Mouse (Mus musculus) CD4-positive helper T cell, adult 2 months (primary cell): ENCODE results near the gene Chrna10.
A peak's percentile ranks its signal among the peaks of the same experiment; 100 is the strongest.

Source experiments
- DNase-seq: peaks from one replicate; pipeline ENCODE4 v3.0.0-alpha.2; 2012; ENCODE audit warnings: low read depth, missing footprints, low spot score

The Chrna10 gene

GRCm38 (mm10) chr7:102116579-102117331 lies at the start of gene Chrna10:
TSS of gene Chrna10 (minus strand) at chr7:102116828.
- no peak for DNase-seq

- DNase-seq: no peak
Measured at GRCm38 (mm10) chr7:102153691-102154090, 37.1 kb upstream of the Chrna10 start.

GRCm38 (mm10) chr7:102137898-102138297 lies 21.3 kb upstream of the Chrna10 start:
- no peak for DNase-seq

GRCm38 (mm10) chr7:102137464-102137863 lies 20.8 kb upstream of the Chrna10 start:
- peak; percentile 28 for DNase-seq

- no peak for DNase-seq
Measured at GRCm38 (mm10) chr7:102132395-102132794, 15.8 kb upstream of the Chrna10 start.

- DNase-seq: no peak
Measured at GRCm38 (mm10) chr7:102120326-102120725, 3.7 kb upstream of the Chrna10 start.

GRCm38 (mm10) chr7:102117382-102117781 lies 754 bp upstream of the Chrna10 start:
- no peak for DNase-seq

GRCm38 (mm10) chr7:102113151-102113729 lies 3.4 kb downstream of the Chrna10 start:
- DNase-seq: no peak

- DNase-seq: no peak
Measured at GRCm38 (mm10) chr7:102109746-102110145, 6.9 kb downstream of the Chrna10 start.

- DNase-seq: no peak
Measured at GRCm38 (mm10) chr7:102109171-102109570, 7.5 kb downstream of the Chrna10 start, which contains the start of gene Art5. TSS of gene Art5 (minus strand) at chr7:102109489.

GRCm38 (mm10) chr7:102108206-102108605 lies 8.4 kb downstream of the Chrna10 start:
- DNase-seq: no peak

- peak; percentile 18 for DNase-seq
Measured at GRCm38 (mm10) chr7:102106700-102107141, 9.9 kb downstream of the Chrna10 start.

GRCm38 (mm10) chr7:102104126-102104525 lies 12.5 kb downstream of the Chrna10 start:
- no peak for DNase-seq

GRCm38 (mm10) chr7:102103555-102103954 lies 13.1 kb downstream of the Chrna10 start:
- DNase-seq: no peak

- no peak for DNase-seq
Measured at GRCm38 (mm10) chr7:102102696-102103095, 13.9 kb downstream of the Chrna10 start.

- no peak for DNase-seq
Measured at GRCm38 (mm10) chr7:102102241-102102640, 14.4 kb downstream of the Chrna10 start.

GRCm38 (mm10) chr7:102101487-102101886 lies 15.1 kb downstream of the Chrna10 start, which contains the start of gene Art1:
TSS of gene Art1 (plus strand) at chr7:102101743.
- no peak for DNase-seq

- DNase-seq: no peak
Measured at GRCm38 (mm10) chr7:102100868-102101267, 15.8 kb downstream of the Chrna10 start.

GRCm38 (mm10) chr7:102099760-102100661 lies 16.6 kb downstream of the Chrna10 start:
- DNase-seq: peak; percentile 71

- no peak for DNase-seq
Measured at GRCm38 (mm10) chr7:102087336-102087735, 29.3 kb downstream of the Chrna10 start.

- no peak for DNase-seq
Measured at GRCm38 (mm10) chr7:102084041-102084696, 32.5 kb downstream of the Chrna10 start.
